Mouse (Mus musculus) MEL (cell line): Measurements from ENCODE around the gene Gpatch2l.

Experiments
- CTCF ChIP-seq, 3 experiments: IDR thresholded peaks in 2 of 3; conservative IDR thresholded peaks in 1 of 3; 2 replicates each; pipeline ENCODE4 v1.5.1; 2011 to 2012; ENCODE audit warnings: low read length in 3 of 3, low read depth in 2 of 3, mild to moderate bottlenecking in 2 of 3, improper control_type of control experiment in 1 of 3, inconsistent platforms in 1 of 3, mixed read lengths in 1 of 3, moderate library complexity in 1 of 3; ENCODE audit not compliant: control insufficient read depth in 1 of 3, insufficient read depth in 1 of 3, poor library complexity in 1 of 3, severe bottlenecking in 1 of 3
- E2F4 ChIP-seq: IDR thresholded peaks from 2 replicates; pipeline ENCODE4 v1.6.1; 2011; ENCODE audit warnings: low read depth, low read length, improper control_type of control experiment, borderline replicate concordance
- POLR2A ChIP-seq, 2 experiments: IDR thresholded peaks; 2 replicates each; pipeline ENCODE4 v1.6.1; 2011 to 2012; ENCODE audit warnings: low read length in 2 of 2, mild to moderate bottlenecking in 2 of 2, control low read depth in 1 of 2, improper control_type of control experiment in 1 of 2, low read depth in 1 of 2, moderate library complexity in 1 of 2; ENCODE audit not compliant: control insufficient read depth in 1 of 2, insufficient read depth in 1 of 2, poor library complexity in 1 of 2

DNA sequence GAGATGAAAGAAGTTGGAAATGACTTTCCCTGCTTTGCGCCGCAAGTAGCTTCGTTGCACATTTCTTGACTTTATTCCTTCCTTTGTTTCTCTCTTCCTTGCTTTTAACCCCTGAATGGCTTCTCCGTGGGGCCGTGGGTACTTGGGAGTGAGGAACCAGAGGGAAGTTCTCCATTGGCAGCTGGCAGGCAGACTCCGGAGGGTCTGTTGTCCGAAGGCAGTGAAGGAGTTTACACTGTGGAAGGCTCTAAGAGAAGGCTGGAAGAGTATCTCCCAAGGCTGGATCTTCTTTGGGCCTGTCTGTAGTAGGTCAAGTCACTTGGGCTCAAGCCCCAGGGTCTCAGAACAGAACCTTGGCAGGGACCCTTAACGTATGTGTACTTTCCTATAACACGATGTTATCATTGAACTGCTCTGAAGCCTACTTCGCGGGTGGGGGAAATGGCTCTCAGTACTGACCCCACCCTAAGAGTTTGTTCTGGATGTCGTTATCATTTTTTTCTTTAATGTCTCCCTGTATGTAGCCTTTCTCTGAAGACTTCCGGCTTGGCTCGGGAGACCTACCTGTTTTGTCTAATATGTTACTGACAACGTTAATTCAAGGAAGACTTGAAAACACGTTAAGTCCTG, 20.5 kb upstream of the Gpatch2l start:
- TF ChIP-seq CTCF (IDR thresholded peaks at IDR 0.05 in 2 of 3, conservative IDR thresholded peaks at IDR 0.05 in 1 of 3; ENCODE audit: control insufficient read depth in 1 of 3, insufficient read depth in 1 of 3, low read depth in 2 of 3, low read length in 3 of 3, poor library complexity in 1 of 3, severe bottlenecking in 1 of 3) (no peak), POLR2A (IDR thresholded peaks at IDR 0.05; ENCODE audit: control insufficient read depth in 1 of 2, insufficient read depth in 1 of 2, low read depth in 1 of 2, low read length in 2 of 2, poor library complexity in 1 of 2) (no peak), E2F4 (no peak)
